Mouse (Mus musculus) liver, embryonic 13.5 days (tissue): ENCODE results near the gene Pitpnm1. TPM values are rescaled to one million over a fixed set of nuclear protein-coding genes. Genes with fewer than 3 reads are reported as not detected.

ENCODE experiments used
- ATAC-seq: fragments of 200-750 bp; cut with Nextera tagmentation; 2 replicates; pipeline ENCODE4 v1.8.0; 2017; ENCODE audit warnings: low read depth, mild to moderate bottlenecking, moderate number of reproducible peaks, moderate library complexity
- DNase-seq: peaks from one replicate; pipeline ENCODE4 v3.0.0; 2022
- H3K27ac ChIP-seq: fragments of 300-500 bp; sonication (generic); 2 replicates; pipeline ENCODE4 v1.5.1; 2015; ENCODE audit warnings: moderate library complexity, mild to moderate bottlenecking, inconsistent platforms
- H3K27me3 ChIP-seq: fragments of 300-500 bp; sonication (generic); 2 replicates; pipeline ENCODE4 v1.6.1; 2015; ENCODE audit warnings: mild to moderate bottlenecking, inconsistent platforms
- H3K36me3 ChIP-seq: fragments of 300-500 bp; sonication (generic); 2 replicates; pipeline ENCODE4 v1.6.1; 2015; ENCODE audit warnings: mild to moderate bottlenecking, inconsistent platforms
- H3K4me1 ChIP-seq: fragments of 300-500 bp; sonication (generic); replicated peaks from 2 replicates; pipeline ENCODE4 v1.6.1; 2015; ENCODE audit warnings: inconsistent platforms
- H3K4me2 ChIP-seq: fragments of 300-500 bp; sonication (generic); 2 replicates; pipeline ENCODE4 v1.6.1; 2015; ENCODE audit warnings: inconsistent platforms, mild to moderate bottlenecking, moderate library complexity
- H3K4me3 ChIP-seq: fragments of 300-500 bp; sonication (generic); replicated peaks from 2 replicates; pipeline ENCODE4 v1.5.1; 2015; ENCODE audit warnings: mild to moderate bottlenecking, inconsistent platforms
- H3K9ac ChIP-seq: fragments of 300-500 bp; sonication (generic); 2 replicates; pipeline ENCODE4 v1.6.1; 2015; ENCODE audit warnings: mild to moderate bottlenecking, inconsistent platforms
- H3K9me3 ChIP-seq: fragments of 300-500 bp; sonication (generic); replicated peaks from 2 replicates; pipeline ENCODE4 v1.6.1; 2016; ENCODE audit warnings: inconsistent platforms
- WGBS: fragments of 180-500 bp; shearing (Covaris S2); methylation state at CpG from one replicate; pipeline ENCODE4 v1.1.7; 2015; ENCODE audit not compliant: insufficient replicate concordance; 5-methylcytosine and 5-hydroxymethylcytosine counted together
- polyA plus RNA-seq: library from polyadenylated mRNA; unstranded; fragments of >200 nt; fragmentation: Nextera tagmentation; extraction: Ambion mirVana; gene quantifications from 2 replicates; pipeline ENCODE4 v1.2.1, GENCODE M21; 2015

Gene Pitpnm1
- polyA plus RNA-seq, 1 experiment from 2014 or later = 2.8 TPM

DNA sequence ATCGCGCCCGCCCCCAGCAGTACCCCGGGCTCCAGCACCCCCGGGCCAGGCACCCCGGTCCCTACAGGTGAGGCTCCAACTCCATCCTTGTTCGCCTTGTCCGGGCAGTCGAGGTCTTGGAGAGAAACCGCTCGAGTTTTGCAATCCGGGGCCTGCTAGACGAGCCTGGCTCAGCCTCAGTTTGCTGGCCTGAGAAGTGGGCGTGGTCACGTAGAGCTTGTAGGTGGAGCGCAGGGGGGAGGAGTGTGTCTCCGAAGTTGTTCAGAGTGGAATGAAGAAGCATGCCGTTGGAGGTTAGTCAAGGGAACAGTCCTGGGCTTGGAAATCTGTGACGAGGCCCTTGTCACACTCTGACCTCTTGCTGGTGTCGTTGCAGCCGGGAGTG lies 2.4 kb upstream of the Pitpnm1 start:
- H3K4me3 ChIP-seq = peak overlapping the region; percentile 72
- peak overlapping the region; percentile 98 for H3K4me2 ChIP-seq
- peaks cover 27% of the 10 kb centered on the region for H3K27me3 ChIP-seq
- H3K27ac ChIP-seq = peak overlapping the region; percentile 98
- H3K9me3 ChIP-seq = no peaks in the 10 kb centered on the region
- WGBS = 2% methylated on average over 21 of the region's 21 CpGs
- H3K36me3 ChIP-seq = peaks cover 6% of the 10 kb centered on the region
- peaks cover 58% of the 10 kb centered on the region for H3K4me1 ChIP-seq
- H3K9ac ChIP-seq = peak overlapping the region; percentile 82
- peak; percentile 74 for ATAC-seq
- peak; percentile 87 for DNase-seq

DNA sequence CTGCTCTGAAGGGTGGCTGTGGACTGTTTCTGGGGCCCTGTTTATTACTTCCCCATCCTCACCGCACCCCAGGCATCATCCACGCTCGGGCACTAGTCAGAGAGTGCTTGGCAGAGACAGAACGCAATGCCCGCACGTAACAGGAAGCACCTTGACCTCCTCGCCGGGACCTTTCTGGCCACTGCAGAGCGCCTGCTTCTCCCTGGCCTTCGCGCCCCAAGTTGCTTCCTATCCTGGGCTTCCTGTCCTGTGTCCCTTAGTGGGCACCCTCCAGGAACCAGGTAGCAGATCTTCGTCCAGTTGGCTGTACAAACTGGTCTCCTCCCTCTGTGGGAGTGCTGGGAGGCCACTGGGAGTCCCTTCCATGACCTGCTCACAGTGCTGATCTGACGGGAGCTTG lies 1.4 kb upstream of the Pitpnm1 start:
- H3K4me2 ChIP-seq = peak overlapping the region; percentile 98
- DNase-seq = no peak
- H3K27me3 ChIP-seq = peaks cover 37% of the 10 kb centered on the region
- ATAC-seq = no peak
- peak overlapping the region; percentile 76 for H3K27ac ChIP-seq
- H3K4me1 ChIP-seq = peaks cover 51% of the 10 kb centered on the region
- peak overlapping the region; percentile 72 for H3K4me3 ChIP-seq
- H3K36me3 ChIP-seq = peaks cover 6% of the 10 kb centered on the region
- 77% methylated on average over 13 of the region's 13 CpGs for WGBS
- H3K9me3 ChIP-seq = no peaks in the 10 kb centered on the region
- peak overlapping the region; percentile 82 for H3K9ac ChIP-seq

DNA sequence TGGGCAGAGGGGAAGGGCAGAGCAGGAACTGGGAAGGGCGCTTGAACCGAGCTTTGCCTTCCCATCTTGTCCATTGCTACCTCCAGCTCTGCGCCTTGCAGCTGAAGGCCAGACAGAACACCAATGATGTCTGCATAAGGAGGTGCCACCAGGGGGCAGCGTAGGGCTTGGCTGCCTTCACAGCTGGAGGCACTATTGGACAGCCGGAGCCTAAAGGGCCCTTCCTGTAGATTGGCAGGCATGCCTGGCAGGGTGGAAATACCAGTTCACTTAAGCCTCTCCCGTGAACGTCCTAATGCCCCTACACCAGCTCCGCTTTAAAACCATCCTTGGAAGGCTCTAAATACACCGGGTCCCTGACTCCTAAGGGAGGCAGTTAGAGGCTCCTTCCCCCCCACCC lies 742 bp upstream of the Pitpnm1 start:
- peaks cover 6% of the 10 kb centered on the region for H3K36me3 ChIP-seq
- peak overlapping the region; percentile 82 for H3K9ac ChIP-seq
- H3K4me2 ChIP-seq = peak overlapping the region; percentile 98
- H3K27me3 ChIP-seq = peaks cover 42% of the 10 kb centered on the region
- DNase-seq (peak; percentile 88), ATAC-seq (0 out of 2 replicates have a peak, but pooled peaks have one; percentile 4)
- H3K27ac ChIP-seq = peak overlapping the region; percentile 76
- WGBS = 4% methylated on average over 9 of the region's 9 CpGs
- no peaks in the 10 kb centered on the region for H3K9me3 ChIP-seq
- H3K4me3 ChIP-seq = peak overlapping the region; percentile 72
- H3K4me1 ChIP-seq = peaks cover 51% of the 10 kb centered on the region

DNA sequence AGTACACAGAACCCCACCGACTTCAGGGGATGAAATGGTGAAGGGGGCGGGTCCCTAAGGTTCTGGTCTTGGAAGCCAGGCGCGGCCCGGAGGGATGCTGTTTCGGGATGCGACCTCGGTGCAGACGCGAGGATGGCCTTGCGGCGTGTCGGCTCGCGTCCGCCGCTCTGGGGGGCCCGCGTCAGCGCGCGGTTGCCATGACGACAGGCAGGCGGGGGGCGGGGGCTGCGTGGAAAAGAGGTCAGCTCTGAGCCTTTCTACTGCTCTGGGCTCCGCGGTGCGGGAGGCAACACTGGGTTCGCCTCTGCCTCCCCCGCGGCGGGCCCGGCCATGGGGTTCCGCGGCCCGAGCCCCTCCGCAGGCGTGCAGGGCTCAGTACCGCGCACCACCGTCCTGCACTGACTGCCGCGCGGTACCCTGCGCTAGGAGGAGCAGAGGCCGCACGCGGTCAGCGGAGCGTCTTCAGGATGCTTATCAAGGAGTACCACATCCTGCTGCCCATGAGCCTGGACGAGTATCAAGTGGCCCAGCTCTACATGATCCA lies 992 bp downstream of the Pitpnm1 start:
- peak overlapping the region; percentile 75 for H3K9ac ChIP-seq
- no peaks in the 10 kb centered on the region for H3K9me3 ChIP-seq
- no peak for DNase-seq
- H3K27me3 ChIP-seq = peaks cover 48% of the 10 kb centered on the region
- no peak overlapping the region for H3K27ac ChIP-seq
- H3K4me1 ChIP-seq = peaks cover 50% of the 10 kb centered on the region
- no peak for ATAC-seq
- H3K36me3 ChIP-seq = peaks cover 6% of the 10 kb centered on the region
- WGBS = 1% methylated on average over 52 of the region's 52 CpGs
- H3K4me2 ChIP-seq = peak overlapping the region; percentile 98
- peak overlapping the region; percentile 72 for H3K4me3 ChIP-seq

DNA sequence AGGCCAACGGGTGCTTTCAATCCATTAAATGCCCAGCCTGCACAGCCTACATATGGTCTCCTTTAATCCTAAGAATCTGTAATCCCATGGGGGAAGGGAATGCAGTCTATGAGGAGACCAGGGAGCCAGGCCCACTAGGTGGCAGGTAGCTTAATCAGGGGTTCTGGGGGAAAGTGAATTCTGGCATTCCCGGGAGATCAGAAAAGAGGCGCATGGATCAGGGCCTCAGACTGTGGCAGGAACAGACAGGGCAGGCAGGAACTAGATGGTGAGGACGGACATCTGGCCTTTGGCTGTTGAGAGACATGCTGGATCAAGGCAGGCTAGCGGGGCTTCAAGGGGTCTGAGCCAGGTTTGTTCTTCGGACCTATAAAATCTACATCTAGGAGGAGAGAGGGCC lies 1.7 kb downstream of the Pitpnm1 start:
- ATAC-seq (no peak), DNase-seq (no peak)
- Histone ChIP-seq H3K27ac (no peak overlapping the region), H3K4me3 (peak overlapping the region; percentile 72), H3K36me3 (peaks cover 6% of the 10 kb centered on the region), H3K4me1 (peaks cover 43% of the 10 kb centered on the region), H3K4me2 (peak overlapping the region; percentile 98; the same call in 1 of the 2 replicates), H3K27me3 (peaks cover 48% of the 10 kb centered on the region), H3K9ac (no peak overlapping the region), H3K9me3 (no peaks in the 10 kb centered on the region)
- WGBS = 70% methylated on average over 6 of the region's 6 CpGs

DNA sequence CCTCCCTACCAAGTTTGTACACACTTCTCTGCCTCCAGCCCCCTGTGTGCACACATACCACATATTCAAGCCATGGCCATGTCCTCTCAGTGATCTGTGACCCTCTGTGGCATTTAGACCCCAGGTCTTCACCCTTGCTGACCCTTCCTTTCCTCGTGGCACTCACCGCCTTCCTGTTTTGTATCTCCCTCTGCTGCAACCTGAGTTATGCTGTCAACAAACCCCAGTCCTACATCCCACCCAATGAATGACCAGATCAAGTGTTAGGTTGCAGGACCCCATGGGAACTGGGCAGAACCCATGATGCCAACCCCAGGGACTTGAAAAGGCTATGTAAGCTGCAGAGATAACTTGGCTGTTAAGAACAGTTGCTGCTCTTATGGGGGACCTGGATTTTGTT lies 2.3 kb downstream of the Pitpnm1 start:
- Histone ChIP-seq H3K27me3 (peaks cover 48% of the 10 kb centered on the region), H3K9me3 (no peaks in the 10 kb centered on the region), H3K27ac (no peak overlapping the region), H3K36me3 (peaks cover 6% of the 10 kb centered on the region), H3K9ac (no peak overlapping the region), H3K4me1 (peaks cover 40% of the 10 kb centered on the region), H3K4me2 (no peak overlapping the region), H3K4me3 (no peak overlapping the region)
- no peak for ATAC-seq
- no peak for DNase-seq
- 73% methylated on average over 2 of the region's 2 CpGs for WGBS

DNA sequence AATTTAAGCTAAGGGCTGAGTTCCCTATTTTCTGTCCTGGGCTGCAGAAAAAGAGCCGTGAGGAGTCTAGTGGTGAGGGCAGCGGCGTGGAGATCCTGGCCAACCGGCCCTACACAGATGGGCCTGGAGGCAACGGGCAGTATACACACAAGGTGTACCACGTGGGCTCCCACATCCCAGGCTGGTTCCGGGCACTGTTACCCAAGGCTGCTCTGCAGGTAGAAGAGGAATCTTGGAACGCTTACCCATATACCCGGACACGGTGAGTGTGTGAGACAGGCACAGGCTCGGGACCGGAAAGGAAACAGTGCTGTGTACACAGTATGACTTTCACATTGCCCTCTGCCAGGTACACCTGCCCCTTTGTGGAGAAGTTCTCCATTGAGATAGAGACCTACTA lies 2.8 kb downstream of the Pitpnm1 start:
- Histone ChIP-seq H3K27ac (no peak overlapping the region), H3K4me2 (no peak overlapping the region), H3K27me3 (peaks cover 48% of the 10 kb centered on the region), H3K36me3 (peaks cover 6% of the 10 kb centered on the region), H3K9me3 (no peaks in the 10 kb centered on the region), H3K4me3 (no peak overlapping the region), H3K4me1 (peaks cover 39% of the 10 kb centered on the region), H3K9ac (no peak overlapping the region)
- WGBS = 82% methylated on average over 12 of the region's 12 CpGs
- no peak for DNase-seq
- ATAC-seq = no peak

DNA sequence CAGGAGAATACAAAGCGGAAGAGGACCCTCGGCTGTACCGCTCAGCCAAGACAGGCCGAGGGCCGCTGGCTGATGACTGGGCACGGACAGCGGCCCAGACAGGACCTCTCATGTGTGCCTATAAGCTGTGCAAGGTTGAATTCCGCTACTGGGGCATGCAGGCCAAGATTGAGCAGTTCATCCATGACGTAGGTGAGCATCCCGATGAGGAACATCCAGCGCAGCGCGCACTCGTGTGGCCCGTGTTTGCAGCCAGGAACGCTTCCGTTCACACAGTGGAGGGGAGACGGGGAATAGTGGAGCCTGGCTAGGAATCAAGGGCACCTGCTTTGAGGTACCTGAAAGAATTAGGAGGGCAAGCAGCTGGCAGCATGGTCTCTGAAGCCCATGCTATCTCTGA lies 3.5 kb downstream of the Pitpnm1 start:
- H3K4me1 ChIP-seq = peaks cover 32% of the 10 kb centered on the region
- 87% methylated on average over 18 of the region's 18 CpGs for WGBS
- no peak overlapping the region for H3K9ac ChIP-seq
- no peak overlapping the region for H3K4me3 ChIP-seq
- no peak overlapping the region for H3K4me2 ChIP-seq
- peaks cover 4% of the 10 kb centered on the region for H3K36me3 ChIP-seq
- DNase-seq (no peak), ATAC-seq (no peak)
- H3K27me3 ChIP-seq = peaks cover 48% of the 10 kb centered on the region
- H3K9me3 ChIP-seq = no peaks in the 10 kb centered on the region
- H3K27ac ChIP-seq = no peak overlapping the region

DNA sequence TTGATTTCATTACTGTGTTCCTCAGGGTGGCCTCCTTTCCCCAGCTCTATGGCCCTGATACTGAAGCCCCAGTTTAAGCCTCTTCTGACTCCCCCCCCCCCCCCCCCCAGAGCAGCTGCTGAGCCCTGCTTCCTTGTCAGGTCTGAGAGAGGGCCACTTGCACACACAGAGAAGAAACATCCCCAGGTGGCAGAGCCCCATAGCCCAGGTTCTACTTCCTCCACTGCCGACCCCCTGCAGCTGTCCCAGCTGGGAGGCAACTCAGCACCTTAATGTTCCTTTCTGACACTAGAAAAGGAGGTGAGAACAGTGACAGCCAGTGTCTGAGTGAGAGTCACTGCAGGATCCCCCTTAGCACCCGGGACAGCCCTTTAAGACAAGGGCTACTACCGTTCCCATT lies 4.0 kb downstream of the Pitpnm1 start:
- H3K36me3 ChIP-seq = no peaks in the 10 kb centered on the region
- DNase-seq = no peak
- H3K9ac ChIP-seq = no peak overlapping the region
- H3K27ac ChIP-seq = no peak overlapping the region
- no peak overlapping the region for H3K4me2 ChIP-seq
- no peak for ATAC-seq
- peaks cover 48% of the 10 kb centered on the region for H3K27me3 ChIP-seq
- H3K4me3 ChIP-seq = no peak overlapping the region
- H3K9me3 ChIP-seq = no peaks in the 10 kb centered on the region
- H3K4me1 ChIP-seq = peaks cover 27% of the 10 kb centered on the region
- 50% methylated on average over 3 of the region's 3 CpGs for WGBS

DNA sequence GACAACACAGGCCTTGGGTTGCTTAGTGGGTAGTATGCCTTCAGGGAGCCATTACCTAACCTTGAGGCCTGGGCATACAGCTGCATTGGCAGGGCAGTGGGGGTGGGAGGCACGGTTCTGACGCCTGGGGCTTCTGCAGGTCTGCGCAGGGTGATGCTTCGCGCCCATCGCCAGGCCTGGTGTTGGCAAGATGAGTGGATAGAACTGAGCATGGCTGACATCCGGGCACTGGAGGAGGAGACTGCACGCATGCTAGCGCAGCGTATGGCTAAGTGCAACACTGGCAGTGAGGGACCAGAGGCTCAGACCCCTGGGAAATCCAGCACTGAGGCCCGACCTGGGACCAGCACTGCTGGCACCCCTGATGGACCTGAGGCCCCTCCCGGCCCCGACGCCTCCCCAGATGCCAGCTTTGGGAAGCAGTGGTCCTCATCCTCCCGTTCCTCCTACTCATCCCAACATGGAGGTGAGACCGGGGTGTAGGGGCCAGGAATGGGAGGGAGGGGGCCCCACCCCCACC lies 4.9 kb downstream of the Pitpnm1 start:
- Histone ChIP-seq H3K4me2 (no peak overlapping the region), H3K9ac (no peak overlapping the region), H3K27me3 (peaks cover 48% of the 10 kb centered on the region), H3K9me3 (no peaks in the 10 kb centered on the region), H3K4me1 (peaks cover 18% of the 10 kb centered on the region), H3K4me3 (no peak overlapping the region), H3K27ac (no peak overlapping the region), H3K36me3 (no peaks in the 10 kb centered on the region)
- no peak for ATAC-seq
- DNase-seq = no peak
- 77% methylated on average over 16 of the region's 16 CpGs for WGBS

DNA sequence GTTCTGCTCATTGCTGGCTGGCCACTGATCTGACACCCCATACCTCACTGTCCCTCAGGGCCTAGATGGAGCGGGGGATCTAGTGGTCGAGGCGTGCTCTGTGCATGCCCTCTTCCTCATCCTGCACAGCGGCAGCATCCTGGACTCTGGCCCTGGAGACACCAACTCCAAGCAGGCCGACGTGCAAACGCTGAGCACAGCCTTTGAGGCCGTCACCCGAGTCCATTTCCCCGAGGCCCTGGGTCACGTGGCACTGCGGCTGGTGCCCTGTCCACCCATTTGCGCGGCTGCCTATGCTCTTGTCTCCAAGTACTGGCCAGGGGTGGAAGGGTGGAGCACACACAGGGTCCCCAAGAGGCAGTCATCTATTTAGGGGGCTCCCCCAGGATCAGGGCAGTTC lies 6.9 kb downstream of the Pitpnm1 start:
- Histone ChIP-seq H3K4me3 (no peak overlapping the region), H3K9ac (no peak overlapping the region), H3K36me3 (0 out of 2 replicates have a peak, but pooled peaks cover under 1% of the 10 kb centered on the region), H3K9me3 (no peaks in the 10 kb centered on the region), H3K4me1 (no peaks in the 10 kb centered on the region), H3K27me3 (peaks cover 29% of the 10 kb centered on the region), H3K4me2 (no peak overlapping the region), H3K27ac (no peak overlapping the region)
- DNase-seq (no peak), ATAC-seq (no peak)
- whole genome bisulfite sequencing = 80% methylated on average over 14 of the region's 14 CpGs

DNA sequence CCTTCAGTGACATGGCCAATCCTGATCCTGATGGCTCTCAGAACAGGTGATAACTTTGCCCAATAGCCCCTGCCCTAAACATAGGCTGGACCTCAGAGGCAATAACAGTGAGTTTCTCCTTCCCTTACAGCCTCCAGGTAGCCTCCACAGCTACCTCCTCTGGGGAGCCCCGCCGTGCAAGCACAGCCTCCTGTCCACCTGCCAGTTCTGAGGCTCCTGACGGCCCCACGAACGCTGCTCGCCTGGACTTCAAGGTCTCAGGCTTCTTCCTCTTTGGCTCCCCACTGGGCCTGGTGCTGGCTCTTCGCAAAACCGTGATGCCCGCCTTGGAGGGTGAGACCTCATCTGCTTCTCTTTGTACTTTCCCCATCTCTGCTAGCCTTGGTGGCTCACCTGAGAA lies 8.7 kb downstream of the Pitpnm1 start:
- ATAC-seq = no peak
- Histone ChIP-seq H3K4me1 (peaks cover 17% of the 10 kb centered on the region), H3K4me2 (no peak overlapping the region), H3K27me3 (peaks cover 11% of the 10 kb centered on the region), H3K9me3 (no peaks in the 10 kb centered on the region), H3K9ac (no peak overlapping the region), H3K36me3 (0 out of 2 replicates have a peak, but pooled peaks cover 9% of the 10 kb centered on the region), H3K27ac (no peak overlapping the region), H3K4me3 (no peak overlapping the region)
- 72% methylated on average over 9 of the region's 9 CpGs for WGBS
- DNase-seq = no peak
